Mouse (Mus musculus) hematopoietic stem cell, adult 5-6 weeks (primary cell): ENCODE measurements at regions not wholly inside any gene's neighbourhood (a gene's known extent, or its start where the extent isn't known, plus 50 kb on each side); places are given as distances from the start of the nearest gene placed in this dataset.

Source experiments
- ATAC-seq, 2 experiments: fragments of 125-278 bp in 1 of 2; replicated peaks in 1 of 2; 2 replicates each; pipeline ENCODE4 v1.8.0; 2016 to 2017; ENCODE audit warnings: inconsistent platforms in 2 of 2, mild to moderate bottlenecking in 2 of 2, moderate number of reproducible peaks in 2 of 2, low read depth in 1 of 2, moderate TSS enrichment in 1 of 2; ENCODE audit not compliant: low FRiP score in 2 of 2, poor library complexity in 2 of 2, severe bottlenecking in 2 of 2, insufficient read depth in 1 of 2, low TSS enrichment in 1 of 2

- ATAC-seq, result no peak
These were observed 56.0 kb upstream of the Slc45a1 start for GRCm38 (mm10) chr4:150707725-150708571.

GRCm38 (mm10) chr4:150706793-150707724 lies 55.1 kb upstream of the Slc45a1 start:
- no peak for ATAC-seq

GRCm38 (mm10) chr4:150706291-150706690 lies 54.3 kb upstream of the Slc45a1 start:
- no peak for ATAC-seq

GRCm38 (mm10) chr4:150703266-150703665 lies 51.3 kb upstream of the Slc45a1 start:
- ATAC-seq, result no peak
